Mouse (Mus musculus) monocyte, adult 2 months (primary cell): ENCODE measurements around the gene Dph1.
A peak's percentile ranks its signal among the peaks of the same experiment; 100 is the strongest.
"Not testable (repeated sequence)": the region's sequence is repeated elsewhere in the genome, so short reads cannot be mapped to it uniquely, and the experiment has no call there.

ENCODE experiments used
- DNase-seq, 2 experiments: peaks; one replicate each; pipeline ENCODE4 v3.0.0; 2022; ENCODE audit warnings: low spot score in 2 of 2, low read depth in 1 of 2

Gene Dph1

GRCm38 (mm10) chr11:75203926-75204325, 12.9 kb upstream of the Dph1 start:
- DNase-seq: no peak

DNA sequence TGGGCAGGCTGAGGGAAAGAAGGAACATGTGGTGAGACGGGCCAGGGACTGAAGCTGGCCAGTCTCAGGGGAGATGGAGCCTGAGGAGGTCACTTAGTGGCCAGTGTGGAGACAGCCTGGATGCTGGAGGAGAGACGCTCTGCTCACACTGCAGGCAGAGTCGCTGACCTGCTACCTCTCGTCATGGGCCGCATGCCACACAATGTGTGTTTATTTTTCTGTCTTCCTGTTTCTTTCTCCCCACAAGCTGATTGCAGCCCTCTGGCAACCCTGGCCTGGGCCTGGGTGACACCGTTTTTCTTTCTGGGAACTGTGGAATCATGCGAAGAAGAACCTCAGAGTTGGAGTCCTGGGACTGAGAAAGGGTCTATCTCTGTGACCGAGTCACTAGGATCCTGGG, 10.7 kb upstream of the Dph1 start:
- DNase-seq: no peak

DNA sequence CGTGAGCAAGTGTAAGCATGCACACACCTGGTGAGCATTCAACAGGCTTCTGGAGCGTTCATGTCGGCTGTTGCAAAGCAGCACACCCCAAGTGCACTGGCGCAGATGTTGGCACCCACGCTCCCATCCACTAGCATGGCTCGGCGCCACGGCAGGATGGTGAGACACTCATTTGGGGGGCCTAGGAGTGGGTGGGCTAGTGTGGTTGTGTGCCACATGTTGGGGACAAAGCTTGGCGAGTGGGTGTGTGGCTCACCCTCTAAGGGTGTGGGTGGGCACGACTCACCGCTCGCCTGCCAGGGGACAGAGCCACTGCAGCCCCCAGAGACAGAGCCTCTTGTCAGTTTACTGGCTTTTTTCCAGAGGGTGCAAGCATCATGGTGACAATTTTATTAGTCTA, 9.9 kb upstream of the Dph1 start:
- DNase-seq: no peak

DNA sequence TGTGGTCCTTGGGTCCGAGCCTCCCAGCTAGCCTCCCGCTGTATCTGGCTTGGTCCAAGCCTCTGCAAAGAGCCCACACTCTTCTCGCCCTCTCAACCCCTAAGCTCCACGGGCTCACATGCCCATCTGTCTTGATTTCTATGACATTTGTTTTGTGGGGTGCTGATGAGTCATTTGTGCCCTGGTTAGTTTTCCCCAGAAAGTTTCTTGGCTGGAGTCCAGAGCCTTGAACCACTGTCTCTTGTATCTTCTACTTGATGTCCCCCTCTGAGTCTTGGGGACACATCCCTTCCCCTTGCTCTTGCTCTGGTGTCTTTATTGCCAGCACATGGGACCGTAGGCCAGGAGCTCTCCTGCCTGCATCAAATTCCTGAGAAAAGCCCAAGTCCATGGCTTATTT, 8.9 kb upstream of the Dph1 start:
- DNase-seq: no peak

DNA sequence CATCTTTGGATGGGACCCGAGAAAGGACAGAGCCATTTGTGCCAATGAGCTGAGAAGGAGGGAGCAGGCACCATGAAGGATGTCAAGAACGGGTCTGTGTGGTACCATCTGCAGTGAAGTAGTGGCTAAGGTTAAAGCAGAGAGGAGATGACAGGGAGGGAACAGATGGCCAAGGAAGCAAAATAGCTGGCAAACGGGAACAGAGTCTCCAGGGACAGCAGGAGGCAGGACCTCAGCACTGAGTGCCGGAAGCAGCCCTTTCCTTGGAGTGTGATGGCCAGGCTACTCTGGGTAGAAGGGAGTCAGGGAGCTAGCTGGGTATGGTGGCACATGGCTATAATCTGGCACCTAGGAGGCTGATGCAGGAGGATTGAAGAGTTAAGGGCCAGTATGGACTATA, 7.8 kb upstream of the Dph1 start:
- DNase-seq: no peak

DNA sequence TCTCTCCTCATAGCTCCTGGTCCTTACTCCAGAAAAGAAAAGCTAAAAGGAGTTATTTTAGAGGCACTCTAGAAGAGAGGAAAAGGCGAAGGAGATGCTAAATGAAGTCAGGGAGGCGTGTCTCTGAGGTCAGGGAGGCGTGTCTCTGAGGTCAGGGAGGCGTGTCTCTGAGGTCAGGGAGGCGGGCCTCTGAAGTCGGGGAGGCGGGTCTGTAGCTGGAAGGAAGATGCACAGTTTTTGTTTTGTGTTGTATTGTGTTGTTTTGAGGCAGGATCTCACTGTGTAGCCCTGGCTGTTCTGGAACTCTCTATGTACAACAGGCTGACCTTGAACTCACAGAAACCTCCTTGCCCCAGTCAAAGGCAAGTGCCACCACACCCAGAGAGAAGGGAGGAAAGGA, 6.9 kb upstream of the Dph1 start:
- no peak for DNase-seq

DNA sequence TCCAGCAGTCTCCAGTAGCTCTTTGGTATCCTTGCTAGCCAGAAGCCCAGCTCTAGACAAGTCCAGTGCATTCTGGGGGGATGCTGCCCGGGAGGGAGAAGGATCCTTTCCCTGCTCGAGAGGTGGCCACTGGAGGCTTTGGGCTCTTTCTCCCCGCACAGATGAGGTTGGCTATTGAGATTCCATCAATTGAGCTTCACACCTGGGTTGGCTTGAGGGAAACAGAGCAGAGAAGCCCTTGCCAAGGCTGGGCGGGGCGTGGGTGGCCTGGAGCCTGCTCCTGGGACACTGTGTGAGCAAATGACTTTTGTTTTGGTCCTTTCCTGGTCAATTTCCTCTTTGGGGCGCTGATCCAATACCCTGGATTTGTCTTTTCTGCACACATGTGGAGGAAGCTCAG, 5.1 kb upstream of the Dph1 start:
- no peak for DNase-seq

DNA sequence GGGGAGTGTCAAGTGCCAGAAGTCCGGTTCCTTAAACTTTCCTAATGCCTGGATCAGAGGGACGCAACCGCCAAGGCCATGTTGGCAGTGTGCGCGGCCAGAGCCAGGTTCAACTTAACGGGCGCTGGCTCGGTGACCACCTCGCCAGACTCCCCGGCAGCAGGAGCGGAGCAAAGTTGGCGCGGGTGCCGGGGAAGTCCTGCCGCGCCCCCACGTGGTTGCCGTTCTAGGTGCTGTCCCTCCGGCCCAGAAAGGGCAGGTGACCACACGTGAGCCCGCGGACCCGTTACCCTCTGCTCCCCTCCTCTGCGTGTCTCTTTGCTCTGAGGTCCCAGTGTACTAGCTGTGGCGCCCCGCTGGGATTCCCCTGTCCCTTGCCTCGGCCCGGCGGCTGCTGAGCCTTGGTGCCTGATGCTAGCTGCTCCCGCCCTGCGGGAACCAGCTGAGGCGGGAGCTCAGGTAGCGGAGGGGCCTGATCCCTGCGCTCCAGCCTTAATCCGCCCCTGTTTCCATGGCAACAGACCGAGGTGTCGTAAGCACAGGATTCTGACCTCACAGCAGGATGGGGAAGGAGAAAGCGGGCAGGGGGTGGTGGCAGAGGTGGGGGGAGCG, 3.9 kb upstream of the Dph1 start:
- DNase-seq: no peak

DNA sequence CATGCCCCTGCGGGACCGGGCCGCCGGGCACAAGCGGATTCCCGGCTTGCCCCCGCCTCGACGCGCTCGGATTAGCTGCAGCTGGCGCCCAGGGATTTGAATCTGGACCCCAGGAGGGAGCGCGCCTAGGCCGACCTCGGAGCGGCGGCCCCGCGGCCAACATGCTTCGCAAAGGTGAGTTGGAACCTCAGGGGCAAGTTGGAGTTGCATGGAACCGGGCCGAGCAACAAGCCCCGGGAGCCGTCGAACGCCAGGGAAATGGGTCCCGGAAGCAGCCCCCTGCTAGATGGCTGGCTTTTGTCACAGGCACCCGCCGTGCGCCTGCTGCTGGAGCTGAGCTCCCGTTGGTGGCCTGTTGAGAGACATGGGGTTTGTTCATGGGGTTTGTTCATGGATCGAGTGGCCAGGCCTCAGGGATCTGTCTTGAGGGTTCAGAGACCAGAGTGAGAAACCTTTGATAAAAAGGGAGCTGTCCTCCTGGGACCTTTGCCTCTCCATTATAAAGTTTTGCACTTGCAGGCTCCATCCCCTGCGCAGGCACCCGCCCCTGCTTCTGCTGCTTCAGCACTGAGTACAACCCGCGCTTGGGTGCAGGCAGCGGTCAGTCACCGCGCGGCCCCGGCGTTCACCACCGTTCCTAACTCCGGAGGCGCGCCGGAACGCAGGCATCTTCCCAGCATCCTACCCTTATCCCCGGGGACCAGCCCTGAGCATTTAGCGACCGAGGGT, 3.2 kb upstream of the Dph1 start:
- no peak for DNase-seq

GRCm38 (mm10) chr11:75193256-75194071, 2.4 kb upstream of the Dph1 start, which contains the start of gene Rtn4rl1:
Gene Rtn4rl1, plus strand, starts transcription at chr11:75193783.
- DNase-seq: peak in 1 of 2 experiments; percentile 19

DNA sequence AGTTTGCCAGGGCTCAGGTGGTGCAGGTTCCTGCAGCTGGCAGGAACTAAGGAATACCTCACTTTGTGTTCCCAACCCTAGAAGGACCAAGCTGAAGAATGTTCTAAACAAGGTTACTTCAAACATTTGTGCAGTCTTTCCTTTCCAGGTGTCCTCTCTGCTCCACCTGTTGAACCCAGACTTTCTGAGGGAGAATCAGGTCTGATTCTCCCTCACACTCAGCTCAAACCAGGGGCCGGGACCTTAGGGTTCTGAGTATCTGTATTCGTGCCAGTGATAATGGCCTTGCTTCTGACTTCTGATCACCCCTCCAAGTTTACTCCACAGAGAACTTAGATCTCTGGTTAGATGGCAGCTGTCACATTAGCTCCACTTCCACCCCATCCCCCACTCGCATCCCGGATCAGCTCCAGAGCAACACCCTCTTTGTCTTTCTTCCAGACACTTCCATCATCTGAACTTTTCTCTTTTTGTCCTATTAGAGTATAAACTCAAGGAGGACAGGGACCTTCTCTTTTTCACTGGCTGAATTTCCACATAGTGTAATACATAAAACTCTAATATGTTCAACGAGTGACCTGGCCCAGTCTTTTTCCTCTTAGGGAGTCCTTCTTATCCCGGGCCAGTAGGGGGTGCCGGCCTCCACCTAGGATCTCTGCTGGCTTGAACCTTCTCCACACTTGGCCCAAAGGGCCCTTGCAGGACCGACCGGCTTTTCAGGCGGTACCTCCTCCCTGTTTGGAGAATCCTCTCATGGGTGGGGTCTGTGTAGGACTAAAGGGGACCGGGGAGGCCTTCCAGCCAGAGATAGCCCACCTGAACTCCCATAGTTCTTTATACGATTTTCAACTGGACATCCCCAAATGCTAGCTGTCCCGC, 1.5 kb upstream of the Dph1 start:
- DNase-seq: peak in 1 of 2 experiments; percentile 60

DNA sequence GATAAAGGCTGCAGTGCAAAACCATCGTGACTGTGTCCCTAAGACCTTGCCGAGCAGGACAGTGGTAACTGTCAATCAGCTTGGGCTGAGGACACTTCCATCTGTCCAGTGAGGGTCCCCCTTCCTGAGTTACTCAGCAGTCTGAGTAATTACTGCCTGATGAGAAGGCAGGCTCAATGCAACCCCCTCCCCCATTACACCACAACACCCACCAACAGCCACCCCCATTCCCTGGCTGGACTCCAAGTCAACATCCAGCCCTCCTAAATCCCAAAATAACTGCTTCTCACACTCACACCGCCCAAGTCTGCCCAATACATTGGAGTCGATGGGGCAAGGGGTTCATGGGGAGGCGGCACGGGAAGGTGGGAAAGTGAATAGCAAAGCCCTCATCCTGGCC, 800 bp upstream of the Dph1 start:
- no peak for DNase-seq

GRCm38 (mm10) chr11:75190371-75190724, 693 bp downstream of the Dph1 start:
- DNase-seq: peak; percentile 65 to 76

DNA sequence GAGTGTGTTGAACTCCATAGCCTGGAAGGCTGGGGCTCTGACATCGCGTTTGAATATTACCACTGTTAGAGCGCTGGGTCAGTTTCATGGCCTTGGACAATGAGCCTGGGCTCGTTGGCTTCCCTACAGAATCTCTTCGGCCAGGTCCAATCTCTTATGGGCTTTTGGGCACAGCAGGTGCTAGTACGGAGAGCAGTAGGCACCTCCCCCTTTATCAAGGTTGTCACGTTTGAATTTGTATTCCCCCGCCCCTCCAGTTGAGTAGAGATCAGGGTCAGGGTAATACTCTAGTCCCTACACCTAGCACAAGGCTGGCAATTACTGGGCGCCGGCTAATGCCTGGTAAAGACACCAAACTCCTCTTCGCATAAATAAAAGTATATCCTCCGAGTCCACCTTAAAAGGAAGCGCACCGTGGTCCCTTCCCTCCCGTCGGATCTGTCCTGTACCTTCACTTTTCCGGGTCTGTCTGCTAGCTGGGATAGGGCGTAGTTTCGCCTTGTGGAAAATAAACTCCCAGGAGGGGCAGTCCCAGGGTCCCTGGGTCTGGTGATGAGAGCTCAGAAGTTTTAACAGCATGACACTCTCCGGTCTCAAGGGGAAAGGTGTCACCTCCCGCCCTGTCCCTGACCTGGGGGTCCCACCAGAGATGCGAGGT, 1.2 kb downstream of the Dph1 start:
- no peak for DNase-seq

DNA sequence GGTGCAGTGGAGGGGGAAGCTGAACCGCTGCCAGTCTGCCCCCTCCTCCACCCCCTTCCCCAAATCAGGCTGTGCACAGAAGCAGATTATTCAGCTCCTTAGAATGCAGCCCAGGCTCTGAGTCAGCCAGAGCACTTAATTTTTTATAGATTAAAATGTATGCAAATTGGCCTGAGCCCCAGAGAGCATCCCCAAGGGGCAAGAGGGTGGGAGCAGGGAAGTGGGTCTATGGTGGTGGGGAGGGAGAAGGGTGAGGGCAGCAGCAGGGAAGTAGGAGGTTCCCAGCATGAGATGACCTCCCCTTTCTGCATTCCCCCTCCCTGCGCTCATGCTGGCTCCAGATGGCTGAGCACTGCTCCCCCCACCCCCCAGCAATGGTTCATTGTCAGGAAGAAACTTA, 6.1 kb downstream of the Dph1 start:
- DNase-seq: no peak

DNA sequence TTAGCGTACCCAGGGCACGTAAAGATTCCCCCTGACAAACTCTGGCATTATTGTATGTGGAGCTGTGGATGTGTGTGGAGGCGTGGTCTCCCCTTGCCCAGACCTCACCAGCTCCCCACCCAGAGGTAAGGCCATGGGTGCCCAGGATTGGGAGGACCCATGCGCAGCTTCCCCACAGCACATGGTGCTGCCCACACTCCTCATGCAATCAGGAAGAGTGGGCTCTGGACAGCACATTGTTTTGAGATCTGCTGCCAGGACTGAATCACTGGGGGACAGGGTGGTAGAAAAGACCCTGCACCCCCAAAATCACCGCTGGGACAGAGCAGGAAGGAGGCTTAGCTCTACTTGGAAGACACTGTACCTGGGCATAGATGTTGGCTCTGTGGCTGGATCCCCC, 6.5 kb downstream of the Dph1 start:
- no peak for DNase-seq

GRCm38 (mm10) chr11:75183917-75184570, 7.0 kb downstream of the Dph1 start:
- no peak for DNase-seq

DNA sequence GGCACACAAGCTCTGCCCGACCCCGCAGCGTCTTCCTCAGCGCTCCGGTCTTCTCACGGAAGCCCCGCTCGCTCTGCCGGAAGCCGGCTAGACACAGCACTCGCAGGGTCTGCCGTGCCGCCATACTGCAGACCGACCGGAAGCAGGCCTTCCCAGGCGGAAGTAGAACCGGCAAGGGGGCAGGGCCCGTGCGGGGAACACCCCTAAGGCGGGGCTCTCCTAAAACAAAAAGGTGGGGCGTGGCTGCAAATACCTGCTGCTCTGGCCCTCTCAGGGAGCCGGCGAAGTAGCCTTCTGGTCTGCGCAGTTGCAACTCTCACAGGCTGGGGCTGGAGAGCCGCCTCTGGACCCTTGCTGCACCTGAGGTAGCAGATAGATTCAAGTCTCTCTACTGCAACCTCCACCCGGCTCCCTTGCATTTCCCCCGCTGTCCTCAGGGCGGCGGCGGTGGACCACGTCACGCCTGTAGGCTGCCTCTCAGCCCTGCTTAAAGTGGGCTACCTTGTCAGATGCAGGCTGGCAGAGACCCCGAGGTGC, 12.3 kb downstream of the Dph1 start, which contains the start of gene Ovca2:
Gene Ovca2, minus strand, starts transcription at position 164 of the 537 bp plus-strand sequence.
- DNase-seq: peak; percentile 70 to 84

DNA sequence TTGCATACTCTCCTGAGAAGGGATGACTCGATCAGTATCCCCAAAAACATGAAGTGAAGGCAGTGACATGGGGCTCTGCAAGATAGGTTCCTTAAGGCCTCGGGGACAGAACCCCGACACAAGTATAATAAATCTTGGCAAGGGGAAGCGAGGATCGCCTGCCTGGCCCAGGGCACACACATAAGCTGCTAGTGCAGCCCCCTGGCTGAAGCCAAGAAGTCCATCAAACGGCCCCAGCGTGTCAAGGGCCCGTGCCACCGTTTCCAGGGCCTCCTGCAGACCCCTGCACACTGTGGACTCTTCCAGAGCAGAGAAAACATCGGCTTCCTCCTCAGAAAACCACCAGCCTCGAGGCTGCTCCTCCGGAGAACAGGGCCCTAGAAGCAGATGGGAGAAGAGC, 13.0 kb downstream of the Dph1 start:
- no peak for DNase-seq

- DNase-seq: not testable (repeated sequence)
These were observed 16.5 kb downstream of the Dph1 start for GRCm38 (mm10) chr11:75174574-75174973.
